Mouse (Mus musculus) C2C12 (cell line): ENCODE measurements around the gene Atpaf2. TPM values are rescaled to one million over a fixed set of nuclear protein-coding genes. Genes with fewer than 3 reads are reported as not detected.
A peak's percentile ranks its signal among the peaks of the same experiment; 100 is the strongest.

Experiments used
- H3K27me3 ChIP-seq: one replicate; pipeline ENCODE4 v1.6.1; 2011; ENCODE audit not compliant: control insufficient read depth, insufficient read depth, insufficient read length
- H3K36me3 ChIP-seq: one replicate; pipeline ENCODE4 v1.6.1; 2011; ENCODE audit not compliant: control insufficient read depth, insufficient read depth
- H3K4me3 ChIP-seq: one replicate; pipeline ENCODE4 v1.5.1; 2011; ENCODE audit warnings: mild to moderate bottlenecking, control low read depth; ENCODE audit not compliant: poor library complexity, insufficient read depth, severe bottlenecking
- H3K79me2 ChIP-seq: one replicate; pipeline ENCODE4 v1.6.1; 2011; ENCODE audit not compliant: control insufficient read depth, insufficient read depth
- H3K79me3 ChIP-seq: one replicate; pipeline ENCODE4 v1.6.1; 2011; ENCODE audit warnings: low read depth, control low read depth
- H3ac ChIP-seq: one replicate; pipeline ENCODE3; 2011; ENCODE audit warnings: low read depth; ENCODE audit not compliant: control insufficient read depth, insufficient read length
- CEBPB ChIP-seq: IDR thresholded peaks from one replicate; pipeline ENCODE4 v1.6.1; 2011; ENCODE audit warnings: low read depth, mild to moderate bottlenecking, control low read depth, moderate library complexity
- CTCF ChIP-seq: IDR thresholded peaks from one replicate; pipeline ENCODE4 v1.5.1; 2011; ENCODE audit not compliant: control insufficient read depth, insufficient read depth, insufficient read length
- FOSL1 ChIP-seq: IDR thresholded peaks from one replicate; pipeline ENCODE4 v1.8.0; 2011; ENCODE audit warnings: mild to moderate bottlenecking, low read length; ENCODE audit not compliant: poor library complexity, insufficient read depth, severe bottlenecking
- MAX ChIP-seq: IDR thresholded peaks from one replicate; pipeline ENCODE4 v1.6.1; 2011; ENCODE audit warnings: mild to moderate bottlenecking, control low read depth
- MYOD1 ChIP-seq: IDR thresholded peaks from one replicate; pipeline ENCODE4 v1.6.1; 2011; ENCODE audit warnings: low read depth; ENCODE audit not compliant: control insufficient read depth, insufficient read length
- MYOG ChIP-seq: IDR thresholded peaks from one replicate; pipeline ENCODE4 v1.6.1; 2011; ENCODE audit not compliant: control insufficient read depth, insufficient read length; ENCODE audit errors: extremely low read depth
- USF1 ChIP-seq: IDR thresholded peaks from one replicate; pipeline ENCODE4 v1.6.1; 2011; ENCODE audit warnings: low read depth, mild to moderate bottlenecking, control low read depth, moderate library complexity
- polyA plus RNA-seq: library from polyadenylated mRNA; unstranded; fragments of >200 nt; fragmentation: generic; extraction: Trizol; gene quantifications from one replicate; pipeline ENCODE4 v1.2.1, GENCODE M21; 2012; ENCODE audit warnings: missing spikeins

Atpaf2 gene
- polyA plus RNA-seq, 1 experiment = 41.4 TPM

DNA sequence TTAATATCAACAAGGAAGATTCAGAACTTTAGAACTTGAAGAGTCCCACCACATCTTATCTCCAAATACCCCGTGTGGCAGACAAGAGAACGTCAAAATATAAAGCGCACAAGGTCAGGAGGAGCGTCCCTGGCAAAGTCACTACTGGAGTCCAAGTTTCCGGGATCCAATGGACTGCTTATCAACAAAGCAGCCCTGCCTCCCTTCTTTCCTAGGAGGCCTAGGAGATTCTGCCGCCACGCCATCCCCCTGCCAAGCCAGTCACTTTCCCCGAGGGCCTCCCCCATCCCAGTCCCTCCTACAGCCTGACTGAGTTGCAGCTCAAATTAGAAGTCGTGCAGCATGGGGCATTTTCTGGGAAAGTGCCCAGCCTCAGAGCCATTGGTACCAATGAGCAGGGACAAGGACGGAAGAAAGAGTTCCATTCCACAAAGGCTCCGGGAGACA, 66.3 kb downstream of the Atpaf2 start:
- H3K4me3 ChIP-seq = peak overlapping the region; percentile 61
- H3K36me3 ChIP-seq = no peaks in the 10 kb centered on the region
- H3K79me3 ChIP-seq = peaks cover 9% of the 10 kb centered on the region
- peak overlapping the region; percentile 80 for H3ac ChIP-seq
- TF ChIP-seq MYOD1 = no peak
- no peak for TF ChIP-seq CTCF
- TF ChIP-seq USF1 = no peak
- no peak for TF ChIP-seq MYOG
- no peak for TF ChIP-seq MAX
- TF ChIP-seq CEBPB = no peak
- no peak for TF ChIP-seq FOSL1
- H3K27me3 ChIP-seq = no peaks in the 10 kb centered on the region
- H3K79me2 ChIP-seq = peaks cover 44% of the 10 kb centered on the region

- no peak overlapping the region for H3ac ChIP-seq
- no peak for TF ChIP-seq CEBPB
- TF ChIP-seq USF1 = no peak
- no peak for TF ChIP-seq MYOG
- TF ChIP-seq MAX = no peak
- no peak for TF ChIP-seq FOSL1
- TF ChIP-seq MYOD1 = no peak
- no peak for TF ChIP-seq CTCF
- H3K27me3 ChIP-seq = no peaks in the 10 kb centered on the region
- no peaks in the 10 kb centered on the region for H3K36me3 ChIP-seq
- no peak overlapping the region for H3K4me3 ChIP-seq
- H3K79me3 ChIP-seq = peaks cover 9% of the 10 kb centered on the region
- H3K79me2 ChIP-seq = peaks cover 46% of the 10 kb centered on the region
Measured at GRCm38 (mm10) chr11:60351388-60351787, 66.9 kb downstream of the Atpaf2 start.

Other genes starting within 250 kb of the Atpaf2 start
- gene Srebf1, start 195.9 kb downstream of the Atpaf2 start, polyA plus RNA-seq = 64.1 TPM
- gene Tom1l2, start 65.6 kb downstream of the Atpaf2 start, polyA plus RNA-seq = 17.1 TPM
- gene Drc3, start 65.1 kb downstream of the Atpaf2 start, polyA plus RNA-seq = not detected
- gene Gid4, start 1.3 kb downstream of the Atpaf2 start, polyA plus RNA-seq = 6.0 TPM
- gene Drg2, start 36.1 kb upstream of the Atpaf2 start, polyA plus RNA-seq = 80.6 TPM
- gene Myo15, start 50.9 kb upstream of the Atpaf2 start, polyA plus RNA-seq = not detected
- gene Alkbh5, start 117.9 kb upstream of the Atpaf2 start, polyA plus RNA-seq = 20.1 TPM